Mouse (Mus musculus): ENCODE data around the gene Pi4k2a.

Pi4k2a gene

DNA sequence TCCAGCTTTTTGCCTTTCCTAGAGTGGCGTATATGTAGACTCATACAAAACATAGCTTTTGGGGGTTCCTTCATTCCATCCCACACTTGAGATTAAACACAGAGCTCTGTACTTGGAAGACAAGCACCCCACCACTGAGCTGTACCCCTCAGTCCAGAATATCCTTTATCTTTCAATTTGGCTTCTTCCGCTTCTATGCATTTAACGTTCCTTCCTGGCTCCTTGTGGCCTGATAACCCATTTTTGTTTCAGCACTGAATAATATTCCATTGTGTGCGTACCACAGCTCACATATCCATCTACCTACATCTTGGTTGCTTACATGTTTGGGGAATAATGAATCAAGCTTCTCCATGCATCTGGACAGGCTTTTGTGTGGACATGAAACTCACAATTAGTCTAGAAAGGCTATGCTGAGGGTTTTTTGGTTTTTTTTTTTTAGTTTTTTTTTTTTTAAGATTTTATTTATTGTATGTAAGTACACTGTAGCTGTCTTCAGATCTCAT, 47.0 kb downstream of the Pi4k2a start:
- DNase-seq: no peak

DNA sequence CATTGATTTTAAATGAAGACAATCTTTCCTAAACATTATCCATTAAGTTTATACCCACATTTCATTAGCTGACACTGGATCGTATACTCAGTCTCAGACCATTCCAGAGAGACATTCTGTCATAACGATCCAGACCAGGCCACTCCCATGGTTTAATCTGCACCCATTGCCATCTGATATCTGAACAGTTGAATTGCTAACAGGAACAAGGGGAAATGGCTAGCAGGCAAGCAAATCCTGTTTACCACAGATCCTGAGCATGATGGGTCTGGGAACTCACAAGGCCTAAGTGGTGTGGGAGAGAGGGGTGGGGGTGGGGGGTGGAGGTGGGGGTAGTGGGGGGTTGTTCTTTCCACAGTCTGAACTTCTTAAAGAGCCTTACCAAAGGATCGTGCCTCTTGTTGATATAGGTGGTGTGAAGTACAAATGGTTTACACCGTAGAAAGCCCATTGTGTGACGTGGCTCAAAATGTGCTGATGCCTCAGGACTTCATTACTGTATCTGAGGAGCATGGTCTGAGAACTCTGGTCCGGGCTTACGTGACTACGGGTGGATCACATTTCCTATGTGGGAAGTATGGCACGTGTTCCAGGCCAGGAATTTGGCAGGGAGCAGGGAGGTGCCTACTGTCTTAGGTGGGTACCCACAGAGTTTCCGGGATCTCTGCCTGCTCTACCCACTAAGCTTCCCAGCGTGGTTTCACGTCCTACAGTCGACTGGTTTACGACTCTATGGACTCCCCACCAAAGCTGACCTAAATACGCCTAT, 48.4 kb downstream of the Pi4k2a start:
- no peak for DNase-seq

DNA sequence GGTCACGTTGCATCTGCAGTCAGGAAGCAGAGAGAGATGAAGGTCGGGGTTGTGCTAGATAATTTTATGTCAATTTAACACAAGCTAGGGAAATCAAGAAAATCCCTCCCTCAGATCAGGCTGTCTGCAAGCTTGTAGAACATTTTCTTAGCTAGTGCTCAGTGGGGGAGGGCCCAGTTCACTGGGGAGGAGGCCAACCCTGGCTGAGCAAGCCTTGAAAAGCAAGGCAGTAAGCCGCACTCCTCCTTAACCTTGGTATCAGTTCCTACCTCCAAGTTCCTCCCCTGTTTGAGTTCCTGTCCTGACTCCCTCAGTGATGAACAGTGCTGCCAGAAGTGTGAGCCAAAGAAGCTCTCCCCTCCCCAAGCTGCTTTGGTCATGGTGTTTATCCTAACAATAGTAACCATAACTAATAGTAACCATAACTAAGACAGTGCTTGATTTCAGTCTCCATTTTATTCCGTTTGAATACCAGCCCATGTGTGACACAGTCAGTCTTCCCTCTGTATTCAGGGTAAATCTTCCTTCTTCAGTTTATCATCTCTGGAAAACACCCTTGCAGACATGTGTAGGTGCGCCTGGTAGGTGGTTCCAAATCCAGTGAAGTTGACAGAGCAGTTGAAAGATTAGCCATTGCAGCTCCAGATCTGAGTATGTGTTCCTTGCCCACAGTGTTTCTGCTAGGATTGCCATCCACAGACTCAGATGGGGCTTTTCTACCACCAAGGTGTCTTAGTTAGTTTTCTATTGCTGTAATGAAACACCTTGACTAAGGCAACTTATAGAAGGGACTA, 49.7 kb downstream of the Pi4k2a start:
- no peak for DNase-seq

DNA sequence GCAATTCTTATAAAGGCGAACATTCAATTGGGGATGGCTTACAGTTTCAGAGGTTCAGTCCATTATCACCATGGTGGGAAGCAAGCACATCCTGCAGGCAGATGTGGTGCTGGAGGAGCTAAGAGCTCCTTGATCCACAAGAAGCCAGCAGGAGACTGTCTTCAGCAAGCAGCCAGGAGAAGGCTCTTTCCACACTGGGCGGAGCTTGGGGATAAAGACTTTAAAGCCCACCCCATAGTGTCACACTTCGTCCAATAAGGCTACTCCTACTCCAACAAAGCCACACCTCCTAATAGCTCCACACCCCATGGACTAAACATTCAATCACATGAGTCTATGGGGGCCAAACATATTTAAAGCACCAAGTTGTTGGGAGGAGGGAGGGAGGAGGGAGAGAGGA, 51.7 kb downstream of the Pi4k2a start:
- no peak for DNase-seq

DNA sequence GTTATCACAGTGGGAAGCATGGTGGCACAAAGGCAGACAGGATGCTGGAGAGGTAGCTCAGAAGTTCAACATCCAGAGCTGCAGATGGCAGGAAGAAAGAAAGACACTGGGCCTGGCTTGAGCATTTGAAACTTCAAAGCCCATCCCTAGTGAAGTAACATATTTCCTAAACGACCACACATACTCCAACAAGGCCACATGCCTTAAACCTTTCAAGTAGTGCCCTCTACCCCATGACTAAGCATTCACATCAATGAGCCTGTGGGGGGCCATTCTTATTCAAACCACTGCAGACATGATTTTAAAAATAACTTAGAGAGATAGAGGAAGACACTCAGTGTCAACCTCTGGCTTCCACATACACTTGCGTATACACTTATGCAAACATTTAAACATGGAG, 52.5 kb downstream of the Pi4k2a start:
- DNase-seq: no peak

DNA sequence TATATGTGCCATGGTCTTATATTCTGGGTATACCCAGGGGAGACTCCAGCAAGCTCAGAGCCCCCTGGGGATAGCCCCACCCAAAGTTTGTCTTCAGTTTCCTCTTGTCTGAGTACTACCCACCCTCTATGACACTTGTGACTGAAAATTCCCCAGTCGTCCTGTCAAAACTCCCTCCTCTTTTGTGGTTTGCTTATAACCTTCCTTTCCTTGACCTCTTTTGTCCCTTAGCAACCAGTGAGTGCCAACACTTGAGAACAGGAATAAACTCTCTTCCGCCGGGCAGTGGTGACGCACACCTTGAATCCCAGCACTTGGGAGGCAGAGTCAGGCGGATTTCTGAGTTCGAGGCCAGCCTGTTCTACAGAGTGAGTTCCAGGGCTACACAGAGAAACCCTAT, 53.8 kb downstream of the Pi4k2a start:
- DNase-seq: no peak

DNA sequence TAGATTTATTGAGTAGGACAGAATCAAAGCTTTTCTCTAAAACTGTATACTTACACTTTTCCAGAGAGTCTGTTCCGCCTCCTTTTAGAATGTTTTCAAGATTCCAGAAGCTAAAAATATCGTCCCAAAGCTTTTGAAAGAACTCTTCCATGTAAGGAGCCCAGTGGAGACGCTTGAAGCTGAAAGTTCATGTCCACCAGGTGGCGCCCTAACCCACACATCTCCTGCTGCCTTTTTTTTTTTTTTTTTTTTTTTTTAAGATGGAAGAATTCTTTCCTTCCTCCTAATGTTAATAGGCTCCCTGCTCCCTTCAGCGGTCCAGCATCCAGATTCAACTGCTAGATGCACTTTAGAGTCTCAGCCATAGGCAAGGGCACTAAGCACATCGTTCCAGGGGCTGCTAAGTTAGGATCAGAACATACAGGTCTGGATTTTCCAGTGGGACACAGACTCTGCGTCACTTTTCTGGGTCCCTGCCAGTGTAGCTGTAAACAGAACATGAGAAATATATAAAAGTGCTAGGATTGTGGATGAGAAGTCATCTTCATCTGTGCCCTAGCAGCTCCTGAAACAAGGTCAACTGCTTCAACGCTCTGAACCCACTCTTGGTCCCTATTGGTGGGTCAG, 54.4 kb downstream of the Pi4k2a start:
- peak; percentile 68 for DNase-seq

DNA sequence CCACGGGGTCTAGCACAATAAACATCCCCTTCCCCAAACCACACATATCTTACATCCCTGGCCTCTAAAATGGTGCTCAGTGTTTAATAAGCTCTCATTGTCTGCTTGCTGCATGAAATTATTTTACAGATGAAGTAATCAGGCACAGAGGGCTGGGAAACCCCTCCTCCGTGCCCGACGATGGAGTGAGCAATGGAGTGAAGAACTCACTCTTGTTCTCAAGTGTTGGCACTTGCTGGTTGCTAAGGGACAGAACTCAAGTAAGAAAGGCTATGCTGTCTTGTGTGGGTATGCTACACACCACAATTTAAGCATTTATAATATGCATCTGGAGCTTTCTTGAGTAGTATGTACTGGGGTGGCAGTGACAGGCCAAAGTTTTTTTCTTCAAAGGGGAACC, 54.9 kb downstream of the Pi4k2a start:
- no peak for DNase-seq

DNA sequence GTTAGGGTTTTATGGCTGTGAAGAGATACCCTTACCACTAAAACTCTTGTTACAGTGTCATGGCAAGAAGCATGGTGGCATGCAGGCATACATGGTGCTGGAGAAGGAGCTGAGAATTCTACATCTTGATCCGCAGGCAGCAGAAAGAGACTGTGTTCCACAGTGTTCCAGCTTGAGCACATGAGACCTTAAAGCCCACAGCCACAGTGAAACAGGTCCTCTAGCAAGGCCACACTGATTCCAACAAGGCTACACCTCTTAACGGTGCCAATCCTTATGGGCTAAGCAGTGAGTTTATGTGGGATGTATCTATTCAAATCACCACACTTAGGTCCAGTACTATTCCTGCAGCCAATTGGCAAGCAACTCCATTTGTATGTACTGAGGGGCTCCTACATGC, 55.5 kb downstream of the Pi4k2a start:
- no peak for DNase-seq

DNA sequence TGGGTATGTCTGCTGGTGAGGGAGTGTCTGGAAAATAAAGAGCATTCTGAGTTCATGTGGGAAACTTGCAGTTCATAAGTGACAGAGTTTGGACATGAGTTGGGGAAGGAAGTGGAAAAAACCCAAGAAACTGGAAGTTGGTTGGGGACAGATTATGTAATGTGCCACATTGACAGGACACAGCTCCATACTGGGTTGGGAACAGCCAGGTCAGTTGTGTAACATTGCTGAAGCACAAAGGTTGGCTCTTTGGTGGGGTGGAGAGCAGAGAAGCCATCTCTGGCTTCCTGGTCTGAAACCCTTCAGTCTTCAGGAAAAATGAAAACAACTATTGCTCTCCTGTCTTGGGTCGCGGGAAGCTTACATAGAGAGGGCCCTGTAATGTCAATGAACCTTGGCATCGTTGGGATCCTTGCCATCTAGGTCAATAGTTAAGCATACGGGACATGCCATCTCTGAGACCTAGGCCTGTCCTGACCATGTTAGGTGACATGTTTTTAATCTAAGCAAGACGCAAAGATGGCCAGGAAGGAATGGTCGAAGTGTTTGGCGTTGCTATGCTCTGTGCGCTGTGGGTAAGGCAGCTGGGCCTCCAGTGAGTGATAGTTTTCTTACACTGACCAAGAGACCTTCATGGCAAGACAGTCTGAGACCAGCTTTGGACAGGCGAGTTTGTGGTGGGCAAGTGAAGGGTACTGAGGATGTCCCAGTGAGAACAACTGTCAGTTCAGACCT, 56.2 kb downstream of the Pi4k2a start:
- DNase-seq: peak; percentile 40

DNA sequence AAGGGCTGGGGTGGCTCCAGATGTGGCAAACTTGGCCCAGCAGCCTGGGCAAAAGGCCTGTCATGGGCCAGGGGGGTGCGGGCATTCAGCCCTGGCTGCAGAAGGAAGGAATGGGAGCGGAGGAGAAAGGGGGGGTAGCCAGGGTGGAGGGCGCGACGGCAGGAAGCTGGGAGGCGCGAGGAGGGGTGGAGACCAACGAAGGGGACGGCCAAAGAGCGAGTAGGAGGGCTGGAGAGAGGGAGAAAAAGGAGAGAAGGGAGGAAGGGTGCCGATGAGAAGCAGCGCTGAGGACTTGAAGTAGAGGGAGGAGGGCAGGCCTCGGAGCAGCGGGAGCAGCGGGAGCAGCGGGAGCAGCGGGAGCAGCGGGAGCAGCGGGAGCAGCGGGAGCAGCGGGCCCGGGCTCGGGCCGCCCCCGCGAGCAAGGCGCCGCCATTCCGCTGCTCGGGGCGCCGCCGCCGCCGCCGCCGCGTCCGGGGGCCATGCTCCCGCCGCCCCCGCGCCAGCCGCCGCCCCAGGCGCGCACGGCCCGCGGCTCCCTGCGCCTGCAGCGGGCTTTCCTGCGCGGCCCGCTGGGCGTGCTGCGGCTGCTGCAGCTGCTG, 57.0 kb downstream of the Pi4k2a start, which contains the start of gene Marveld1:
Gene Marveld1, plus strand, starts transcription at position 231 of the 599 bp plus-strand sequence.
- peak; percentile 72 for DNase-seq

DNA sequence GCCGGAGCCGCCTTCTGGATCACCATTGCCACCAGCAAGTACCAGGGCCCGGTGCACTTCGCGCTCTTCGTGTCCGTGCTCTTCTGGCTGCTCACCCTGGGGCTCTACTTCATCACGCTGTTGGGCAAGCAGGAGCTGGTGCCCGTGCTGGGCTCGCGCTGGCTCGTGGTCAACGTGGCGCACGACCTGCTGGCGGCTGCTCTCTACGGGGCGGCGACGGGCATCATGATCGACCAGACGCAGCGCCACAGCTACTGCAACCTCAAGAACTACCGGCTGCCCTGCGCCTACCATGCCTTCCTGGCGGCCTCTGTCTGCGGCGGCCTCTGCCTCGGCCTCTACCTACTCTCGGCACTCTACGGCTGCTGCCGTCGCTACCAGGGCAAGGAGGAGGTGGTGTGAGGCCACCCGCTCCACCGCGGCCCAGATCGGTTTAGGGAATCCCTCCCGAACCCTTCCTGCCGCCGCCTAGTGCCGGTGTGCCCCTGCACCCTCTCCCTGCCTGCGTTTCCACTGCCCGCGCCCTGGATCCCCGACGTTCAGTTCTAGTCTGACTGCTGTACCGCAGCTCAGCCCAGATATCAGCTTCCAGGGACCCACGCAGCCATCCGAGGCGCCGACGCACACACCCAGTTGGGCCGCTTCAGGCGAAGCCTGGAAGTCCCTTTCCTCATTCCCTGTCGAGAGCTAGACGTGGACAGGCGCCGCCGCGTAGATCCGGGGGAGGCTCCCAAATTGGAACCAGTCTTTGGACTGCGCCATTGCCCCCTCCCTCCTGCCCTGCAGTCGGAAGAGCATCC, 57.7 kb downstream of the Pi4k2a start:
- DNase-seq: peak; percentile 78

DNA sequence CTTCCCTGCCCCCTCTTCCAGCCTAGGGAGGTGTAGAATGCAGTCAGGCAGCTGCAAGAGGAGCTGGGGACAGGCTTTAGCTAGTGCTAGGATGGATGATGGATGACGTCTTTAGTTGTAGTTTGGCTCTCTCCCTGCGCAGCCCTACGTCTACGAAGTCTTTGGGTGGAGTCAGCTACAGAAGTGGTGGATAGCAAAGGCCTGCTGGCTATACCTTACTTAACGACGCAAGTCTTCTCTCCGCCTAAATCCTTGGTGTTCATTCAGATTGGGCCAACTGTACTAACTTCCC, 58.2 kb downstream of the Pi4k2a start:
- no peak for DNase-seq

DNA sequence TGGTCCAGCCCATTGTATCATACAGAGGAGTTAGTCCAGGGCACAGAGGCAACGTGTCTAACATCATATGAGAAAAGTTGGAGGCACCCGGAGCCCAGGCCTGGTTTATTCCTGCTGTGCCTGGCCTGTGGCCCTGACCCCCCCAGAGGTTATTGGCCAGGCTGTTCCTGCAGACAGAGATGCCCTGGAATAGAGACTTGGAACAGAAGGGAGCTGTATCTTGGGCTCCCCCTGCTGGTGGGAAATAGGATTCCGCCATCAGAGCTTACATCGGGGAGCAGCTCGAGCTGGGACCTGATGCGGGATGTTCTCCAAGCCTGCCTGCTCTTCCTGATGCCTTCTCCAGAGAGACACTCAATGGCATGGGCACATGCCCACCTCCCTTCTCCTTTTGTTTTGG, 61.7 kb downstream of the Pi4k2a start:
- peak; percentile 90 for DNase-seq

DNA sequence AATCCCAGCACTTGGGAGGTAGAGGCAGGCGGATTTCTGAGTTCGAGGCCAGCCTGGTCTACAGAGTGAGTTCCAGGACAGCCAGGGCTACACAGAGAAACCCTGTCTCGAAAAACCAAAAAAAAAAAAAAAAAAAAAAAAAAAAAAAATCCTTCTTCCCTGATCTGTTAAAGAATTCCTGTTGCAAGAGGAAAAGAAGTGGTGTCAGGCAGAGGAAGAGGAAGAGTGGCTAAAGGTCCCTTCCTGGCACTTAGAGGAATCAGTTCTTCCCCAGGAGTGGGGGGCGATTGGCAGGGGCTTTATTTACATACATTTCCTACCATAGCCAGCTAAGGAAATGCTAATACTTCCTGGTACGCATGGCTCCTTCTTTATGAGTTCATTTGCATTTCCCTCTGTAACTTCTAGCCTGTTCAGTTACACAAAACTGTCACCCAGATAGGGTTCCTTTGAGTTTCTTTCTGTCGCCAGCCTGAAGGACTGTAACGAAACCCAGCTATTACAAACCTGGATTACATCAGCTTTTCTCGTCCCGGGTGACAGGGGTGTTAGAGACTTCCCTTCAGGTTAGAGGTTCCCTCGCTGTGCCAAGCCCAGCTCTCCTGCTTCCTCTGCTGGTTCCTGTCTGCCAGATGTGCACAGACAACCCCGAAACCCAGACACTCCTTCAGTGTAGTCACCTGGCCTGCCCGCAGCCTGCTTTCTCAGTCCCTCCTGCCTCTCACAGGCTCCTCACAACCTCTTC, 67.4 kb downstream of the Pi4k2a start:
- no peak for DNase-seq

DNA sequence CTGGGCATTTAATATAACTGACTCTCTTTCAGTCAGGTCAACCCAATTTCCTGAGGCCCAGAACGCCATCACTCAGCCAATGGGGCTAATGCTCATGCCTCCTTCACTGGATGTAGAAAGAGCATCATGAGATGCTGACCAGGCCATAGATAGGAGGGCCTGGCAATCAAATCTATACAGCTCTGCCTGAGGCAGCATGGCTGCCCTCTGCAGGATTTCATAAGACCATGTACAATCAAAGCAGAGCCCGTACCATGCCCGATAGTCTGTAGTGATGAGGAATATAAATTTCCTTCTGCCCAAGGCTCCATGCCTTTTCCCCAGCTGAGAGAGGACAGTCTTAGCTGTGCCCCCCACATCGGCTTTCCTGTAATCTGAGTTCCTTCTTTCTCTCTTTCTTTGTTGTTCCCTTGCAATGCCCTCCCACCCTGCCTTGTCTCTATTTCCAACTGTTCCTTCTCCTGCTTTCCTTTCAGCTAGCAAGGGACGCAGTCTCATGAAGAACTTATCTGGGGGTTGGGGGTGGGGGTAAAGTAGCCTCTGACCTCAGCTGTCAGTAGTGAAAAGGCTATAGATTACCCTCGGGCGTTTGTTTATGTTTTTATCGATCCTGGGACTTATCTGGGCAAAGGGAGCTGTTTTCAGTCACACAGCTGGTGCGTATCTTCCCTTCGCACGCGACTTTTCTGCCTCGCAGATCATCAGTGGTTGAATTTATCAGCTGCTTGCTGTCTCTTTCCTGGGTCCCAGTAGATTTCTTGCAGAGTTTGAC, 68.2 kb downstream of the Pi4k2a start:
- no peak for DNase-seq

DNA sequence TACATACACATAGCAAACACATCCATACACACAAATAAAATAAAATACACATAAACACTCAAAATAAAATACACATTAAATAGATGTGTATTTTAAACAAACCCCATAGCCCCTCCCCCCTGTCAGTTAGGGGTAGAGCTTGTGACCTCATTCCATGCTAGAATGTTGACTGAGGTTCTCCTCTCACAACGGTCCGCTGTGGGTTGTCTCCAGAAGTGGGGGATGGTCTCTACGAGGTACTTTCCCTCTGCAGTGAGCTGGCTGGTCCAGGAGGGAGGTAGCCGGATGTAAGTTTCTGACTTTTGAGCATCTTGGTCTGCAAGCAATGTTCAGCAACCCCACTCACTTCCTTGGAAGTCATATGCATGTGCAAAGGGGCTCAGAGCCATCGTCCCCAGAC, 73.5 kb downstream of the Pi4k2a start, which contains the start of gene Zfyve27:
Gene Zfyve27, plus strand, starts transcription at position 188 of the 400 bp plus-strand sequence.
- no peak for DNase-seq

DNA sequence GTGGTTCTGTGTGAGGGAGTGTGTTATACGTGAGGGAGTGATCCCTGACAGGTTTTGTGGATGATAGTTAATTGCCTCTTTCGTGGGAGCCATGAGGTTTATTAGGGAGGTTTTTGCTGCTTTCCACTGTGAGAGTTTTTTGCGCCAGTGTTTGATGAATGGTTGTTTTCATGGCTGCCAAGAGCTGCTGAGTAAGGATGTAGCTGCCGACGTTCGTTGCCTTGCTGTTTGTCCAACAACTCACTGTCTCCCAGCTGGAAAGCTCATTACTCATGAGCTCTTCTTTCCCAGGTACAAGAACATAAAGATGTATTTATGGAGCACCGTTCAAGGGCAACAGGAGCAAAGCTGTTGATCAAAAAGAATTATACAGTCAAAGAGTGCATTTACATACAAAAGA, 73.9 kb downstream of the Pi4k2a start:
- DNase-seq: no peak

DNA sequence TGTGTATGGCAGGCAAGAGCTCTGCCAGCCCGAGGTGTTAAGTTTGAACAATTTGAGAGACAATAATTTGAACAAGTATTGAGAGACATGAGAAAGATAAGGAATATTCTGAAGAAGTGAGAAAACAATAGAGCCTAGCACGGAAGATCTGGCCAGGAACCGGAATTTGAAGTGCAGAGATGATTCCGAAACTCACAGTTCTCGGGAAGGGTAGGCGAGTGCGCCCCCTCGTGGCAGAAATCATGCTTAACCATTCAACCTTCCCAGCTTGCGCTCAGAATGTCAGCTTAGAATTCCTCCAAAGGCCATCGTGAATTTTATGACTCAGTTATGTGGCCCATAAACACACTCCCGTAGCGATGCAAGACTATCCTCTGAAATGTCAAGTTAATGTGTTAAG, 75.9 kb downstream of the Pi4k2a start:
- DNase-seq: peak; percentile 77

DNA sequence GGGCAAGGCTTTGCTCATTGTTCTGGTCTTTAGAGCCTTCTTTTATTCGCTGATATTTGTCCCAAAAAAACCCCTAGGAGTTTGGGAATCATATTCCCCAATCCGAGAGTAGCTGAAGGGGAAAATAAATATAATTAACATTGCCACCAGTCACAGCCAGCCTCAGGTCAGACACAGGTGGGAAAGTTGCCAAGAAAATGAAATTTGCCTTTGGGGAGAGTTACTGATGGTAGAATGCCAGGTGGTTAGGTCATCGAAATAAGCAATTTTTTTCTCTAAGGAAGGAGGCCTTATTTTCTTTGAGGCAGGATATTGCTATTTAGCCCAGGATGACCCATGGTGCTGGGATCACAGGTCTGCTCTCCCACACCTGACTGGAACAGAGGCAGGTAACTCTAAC, 76.5 kb downstream of the Pi4k2a start:
- no peak for DNase-seq

Measured in cerebellum, adult 9-11 months (tissue).